Mouse (Mus musculus) naive thymus-derived CD4-positive, alpha-beta T cell, adult 2 months (primary cell): ENCODE data around the gene Maf.

Source experiments
- DNase-seq: peaks from one replicate; pipeline ENCODE4 v3.0.0-alpha.2; 2011; ENCODE audit warnings: low read depth

Gene Maf

GRCm38 (mm10) chr8:115707731-115708590 lies at the start of gene Maf:
Gene Maf (minus strand): TSS chr8:115707794.
- DNase-seq = peak; percentile 93

GRCm38 (mm10) chr8:115756965-115757364 lies 49.4 kb upstream of the Maf start:
- no peak for DNase-seq

- DNase-seq = no peak
Measured at GRCm38 (mm10) chr8:115756027-115756426, 48.4 kb upstream of the Maf start.

- no peak for DNase-seq
Measured at GRCm38 (mm10) chr8:115754694-115755093, 47.1 kb upstream of the Maf start.

GRCm38 (mm10) chr8:115753801-115754200 lies 46.2 kb upstream of the Maf start:
- DNase-seq = no peak

GRCm38 (mm10) chr8:115747426-115747825 lies 39.8 kb upstream of the Maf start:
- DNase-seq = no peak

GRCm38 (mm10) chr8:115745648-115746047 lies 38.1 kb upstream of the Maf start:
- DNase-seq = no peak

- no peak for DNase-seq
Measured at GRCm38 (mm10) chr8:115743441-115743840, 35.8 kb upstream of the Maf start.

- peak; percentile 7 for DNase-seq
Measured at GRCm38 (mm10) chr8:115742646-115743045, 35.1 kb upstream of the Maf start.

GRCm38 (mm10) chr8:115741964-115742363 lies 34.4 kb upstream of the Maf start:
- no peak for DNase-seq

- DNase-seq = no peak
Measured at GRCm38 (mm10) chr8:115739756-115740155, 32.2 kb upstream of the Maf start.

- DNase-seq = no peak
Measured at GRCm38 (mm10) chr8:115732401-115732800, 24.8 kb upstream of the Maf start.

GRCm38 (mm10) chr8:115726807-115727206 lies 19.2 kb upstream of the Maf start:
- no peak for DNase-seq

GRCm38 (mm10) chr8:115726231-115726630 lies 18.6 kb upstream of the Maf start:
- DNase-seq = no peak

GRCm38 (mm10) chr8:115719126-115719525 lies 11.5 kb upstream of the Maf start:
- no peak for DNase-seq

GRCm38 (mm10) chr8:115718621-115719020 lies 11.0 kb upstream of the Maf start:
- DNase-seq = no peak

GRCm38 (mm10) chr8:115715262-115715661 lies 7.7 kb upstream of the Maf start:
- DNase-seq = no peak

- no peak for DNase-seq
Measured at GRCm38 (mm10) chr8:115711106-115711505, 3.5 kb upstream of the Maf start.

- no peak for DNase-seq
Measured at GRCm38 (mm10) chr8:115709931-115710330, 2.3 kb upstream of the Maf start.

GRCm38 (mm10) chr8:115708936-115709780 lies 1.6 kb upstream of the Maf start:
- peak; percentile 86 for DNase-seq

- DNase-seq = peak; percentile 72
Measured at GRCm38 (mm10) chr8:115706861-115707730, 498 bp downstream of the Maf start.

GRCm38 (mm10) chr8:115706411-115706860 lies 1.2 kb downstream of the Maf start:
- peak; percentile 50 for DNase-seq
